Mouse (Mus musculus): ENCODE results near the gene Kif14.

DNA sequence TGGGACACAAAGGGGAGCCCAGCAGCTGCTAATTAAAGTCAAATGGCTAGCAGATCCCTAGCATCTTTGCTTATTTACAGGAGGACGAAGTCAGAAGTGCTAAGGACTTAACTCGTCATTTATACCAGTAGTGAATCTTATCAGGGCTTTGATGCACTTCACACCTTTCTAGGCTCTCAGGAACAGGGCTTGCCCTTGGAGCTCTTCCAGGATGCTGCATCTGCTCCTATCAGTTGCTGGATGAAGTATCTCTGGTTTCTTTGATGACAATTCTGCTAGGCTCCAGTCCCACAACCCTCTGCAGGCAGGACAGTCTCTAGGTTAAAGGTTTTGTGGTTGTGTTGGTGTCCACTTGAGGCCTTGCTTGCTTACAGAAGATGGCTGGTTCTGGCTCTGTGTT lies 26.1 kb downstream of the Kif14 start:
- no peak for TF ChIP-seq CTCF (IDR thresholded peaks at IDR 0.05; ENCODE audit: low read depth)
- no peak for TF ChIP-seq EP300 (IDR thresholded peaks at IDR 0.05; ENCODE audit: low read depth)

Data from heart, postnatal 0 days (tissue).